Mouse (Mus musculus): ENCODE data around the gene Hdhd5. TPM values are rescaled to one million over a fixed set of nuclear protein-coding genes. Genes with fewer than 3 reads are reported as not detected.

Gene Hdhd5
- total and polyA plus RNA-seq, 3 experiments, result 17.8 to 19.9 TPM; not detected in 1

- DNase-seq (ENCODE audit: low read depth, low spot score), result peak; percentile 62
- Histone ChIP-seq H3K79me2 (ENCODE audit: control insufficient read depth, insufficient read depth, low read length, poor library complexity) (no peaks in the 10 kb centered on the region), H3K4me1 (ENCODE audit: control insufficient read depth in 1 of 2, insufficient read depth in 2 of 2, low read length in 2 of 2) (peaks cover 11 to 28% of the 10 kb centered on the region in 2 experiments; a peak in 3 of 4 replicates), H3K9me3 (replicated peaks; ENCODE audit: insufficient read depth, low read length) (no peaks in the 10 kb centered on the region), H3K27ac (ENCODE audit: control insufficient read depth, low read depth, low read length) (peak overlapping the region; percentile 94), H3K36me3 (ENCODE audit: control insufficient read depth in 1 of 2, insufficient read depth in 2 of 2, low read length in 2 of 2) (peaks cover 0 to 23% of the 10 kb centered on the region in 2 experiments; a peak in 2 of 4 replicates), H3K27me3 (ENCODE audit: control insufficient read depth in 1 of 2, insufficient read depth in 2 of 2, low read length in 2 of 2) (no peaks in the 10 kb centered on the region), H3K4me3 (ENCODE audit: control insufficient read depth in 1 of 2, insufficient read depth in 1 of 2, low read depth in 2 of 2, low read length in 2 of 2) (no peak overlapping the region; a peak in 1 of 4 replicates), H3K9ac (ENCODE audit: control insufficient read depth, low read depth, low read length, poor library complexity, severe bottlenecking) (peak overlapping the region; percentile 58)
- TF ChIP-seq ZNF384 (IDR thresholded peaks at IDR 0.05; ENCODE audit: low read depth, low read length) (peak; percentile 96), RAD21 (IDR thresholded peaks at IDR 0.05; ENCODE audit: low read depth, low read length) (no peak), MAX (IDR thresholded peaks at IDR 0.05; ENCODE audit: low read length) (no peak), BHLHE40 (IDR thresholded peaks at IDR 0.05; ENCODE audit: borderline replicate concordance, low read depth, low read length) (no peak), MXI1 (IDR thresholded peaks at IDR 0.05; ENCODE audit: low read depth, low read length) (peak; percentile 23), MAZ (IDR thresholded peaks at IDR 0.05; ENCODE audit: low read depth, low read length) (no peak; the same call in 1 of the 2 replicates), TAL1 (IDR thresholded peaks at IDR 0.05; ENCODE audit: low read length) (no peak), KAT2A (conservative IDR thresholded peaks at IDR 0.05; ENCODE audit: low read depth, low read length) (no peak), SMC3 (IDR thresholded peaks at IDR 0.05; ENCODE audit: low read depth, low read length) (no peak), ELF1 (IDR thresholded peaks at IDR 0.05; ENCODE audit: low read depth, low read length) (no peak), SIN3A (IDR thresholded peaks at IDR 0.05; ENCODE audit: low read length) (peak; percentile 35; the same call in 1 of the 2 replicates), NELFE (IDR thresholded peaks at IDR 0.05; ENCODE audit: low read depth, low read length) (no peak; the same call in 1 of the 2 replicates), ZMIZ1 (IDR thresholded peaks at IDR 0.05; ENCODE audit: low read depth, low read length) (no peak), POLR2A (IDR thresholded peaks at IDR 0.05; ENCODE audit: control insufficient read depth in 1 of 2, insufficient read depth in 1 of 2, low read depth in 1 of 2, low read length in 2 of 2, poor library complexity in 1 of 2) (no peak; a peak in 2 of 4 replicates), MAFK (IDR thresholded peaks at IDR 0.05; ENCODE audit: borderline replicate concordance, low read depth, low read length) (no peak), NRF1 (IDR thresholded peaks at IDR 0.05; ENCODE audit: insufficient read depth, low read depth, low read length, poor library complexity, severe bottlenecking) (no peak), HCFC1 (IDR thresholded peaks at IDR 0.05; ENCODE audit: low read depth, low read length) (0 out of 2 replicates have a peak, but pooled peaks have one; percentile 37), JUND (IDR thresholded peaks at IDR 0.05; ENCODE audit: low read depth, low read length) (no peak), POLR2AphosphoS5 (IDR thresholded peaks at IDR 0.05; ENCODE audit: borderline replicate concordance, low read depth, low read length) (no peak), ZKSCAN1 (IDR thresholded peaks at IDR 0.05; ENCODE audit: low read depth, low read length) (peak; percentile 67; the same call in 1 of the 2 replicates), E2F4 (IDR thresholded peaks at IDR 0.05; ENCODE audit: borderline replicate concordance, low read depth, low read length) (no peak), MYC (IDR thresholded peaks at IDR 0.05; ENCODE audit: low read depth, low read length) (no peak), ETS1 (IDR thresholded peaks at IDR 0.05; ENCODE audit: low read depth, low read length) (peak; percentile 51; the same call in 1 of the 2 replicates), GABPA (IDR thresholded peaks at IDR 0.05; ENCODE audit: low read depth, low read length) (no peak), RCOR1 (IDR thresholded peaks at IDR 0.05; ENCODE audit: low read depth, low read length) (peak; percentile 40; the same call in 1 of the 2 replicates), POLR2AphosphoS2 (IDR thresholded peaks at IDR 0.05; ENCODE audit: low read length) (no peak), TBP (IDR thresholded peaks at IDR 0.05; ENCODE audit: low read depth, low read length) (no peak), GATA1 (IDR thresholded peaks at IDR 0.05; ENCODE audit: low read depth, low read length) (peak; percentile 32; the same call in 1 of the 2 replicates), EP300 (IDR thresholded peaks at IDR 0.05; ENCODE audit: low read depth in 1 of 2, low read length in 2 of 2) (peak; percentile 17 to 72; a peak in 2 of 4 replicates), UBTF (IDR thresholded peaks at IDR 0.05; ENCODE audit: borderline replicate concordance, insufficient read depth, low read depth, low read length) (no peak), MYB (IDR thresholded peaks at IDR 0.05; ENCODE audit: low read depth, low read length) (no peak), ZC3H11A (IDR thresholded peaks at IDR 0.05; ENCODE audit: low read depth, low read length) (no peak), CHD1 (IDR thresholded peaks at IDR 0.05; ENCODE audit: low read depth, low read length) (no peak; the same call in 1 of the 2 replicates), TCF12 (IDR thresholded peaks at IDR 0.05; ENCODE audit: low read depth, low read length) (peak; percentile 57), MEF2A (IDR thresholded peaks at IDR 0.05; ENCODE audit: extremely low read depth, insufficient replicate concordance, low read depth, low read length, poor library complexity, severe bottlenecking) (no peak), CTCF (IDR thresholded peaks at IDR 0.05 in 2 of 3, conservative IDR thresholded peaks at IDR 0.05 in 1 of 3; ENCODE audit: control insufficient read depth in 1 of 3, insufficient read depth in 1 of 3, low read depth in 2 of 3, low read length in 3 of 3, poor library complexity in 1 of 3, severe bottlenecking in 1 of 3) (no peak), USF1 (IDR thresholded peaks at IDR 0.05; ENCODE audit: low read depth, low read length) (no peak), CHD2 (IDR thresholded peaks at IDR 0.05; ENCODE audit: low read length) (no peak)
These were observed 24.0 kb upstream of the Hdhd5 start for GRCm38 (mm10) chr6:120555152-120555551.
